Mouse (Mus musculus): Measurements from ENCODE around the gene Rarres1.

DNA sequence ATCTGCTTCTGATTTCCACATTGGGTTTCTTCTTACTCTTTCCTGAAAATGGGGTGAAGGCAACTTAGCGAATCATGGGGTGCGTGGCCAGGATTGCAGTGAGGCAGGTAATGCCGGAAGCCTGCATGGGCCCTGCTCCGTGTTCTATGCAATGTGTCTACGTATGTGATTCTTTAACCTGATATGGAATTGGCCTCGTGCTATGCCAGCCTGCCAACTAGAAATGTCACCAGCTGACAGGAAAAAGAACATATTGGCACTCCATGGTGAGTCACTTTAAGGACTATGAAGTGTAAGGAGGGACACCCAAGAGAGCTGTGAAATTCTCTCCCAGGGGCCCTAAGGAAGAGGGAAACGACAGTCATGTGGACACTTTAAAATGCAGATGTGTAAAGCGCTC lies 22.2 kb downstream of the Rarres1 start:
- TF ChIP-seq CTCF (IDR thresholded peaks at IDR 0.05; ENCODE audit: low read depth, low read length), result no peak
- TF ChIP-seq POLR2A (IDR thresholded peaks at IDR 0.05; ENCODE audit: borderline replicate concordance, low read depth, low read length), result no peak
